Mouse (Mus musculus) kidney, adult 2 months (tissue): ENCODE data around the gene Padi2. TPM values are rescaled to one million over a fixed set of nuclear protein-coding genes. Genes with fewer than 3 reads are reported as not detected.

Source experiments
- DNase-seq: peaks from one replicate; pipeline ENCODE4 v3.0.0; 2021
- H3K27ac ChIP-seq: fragments of 200-500 bp; 2 replicates; pipeline ENCODE4 v1.5.1; 2012; ENCODE audit warnings: low read depth, low read length, control low read depth, inconsistent platforms; ENCODE audit not compliant: insufficient read depth
- H3K27me3 ChIP-seq: fragments of 200-500 bp; replicated peaks from 2 replicates; pipeline ENCODE4 v1.6.1; 2012; ENCODE audit warnings: mild to moderate bottlenecking, moderate library complexity, low read length, inconsistent platforms; ENCODE audit not compliant: control insufficient read depth, insufficient read depth
- H3K36me3 ChIP-seq: fragments of 200-500 bp; 2 replicates; pipeline ENCODE4 v1.6.1; 2012; ENCODE audit warnings: mild to moderate bottlenecking, moderate library complexity, low read length, inconsistent platforms; ENCODE audit not compliant: control insufficient read depth, insufficient read depth
- H3K4me1 ChIP-seq: fragments of 200-500 bp; 2 replicates; pipeline ENCODE4 v1.6.1; 2011; ENCODE audit warnings: low read length; ENCODE audit not compliant: control insufficient read depth, insufficient read depth
- H3K4me3 ChIP-seq: fragments of 200-500 bp; 2 replicates; pipeline ENCODE4 v1.5.1; 2011; ENCODE audit warnings: mild to moderate bottlenecking, low read depth, low read length, control low read depth; ENCODE audit not compliant: insufficient read depth
- CTCF ChIP-seq: fragments of 200-500 bp; conservative IDR thresholded peaks from 2 replicates; pipeline ENCODE4 v1.5.1; 2011; ENCODE audit warnings: low read depth, mild to moderate bottlenecking, control low read depth, low read length, moderate library complexity, mixed read lengths; ENCODE audit not compliant: insufficient read depth, insufficient read length
- POLR2A ChIP-seq: fragments of 200-500 bp; IDR thresholded peaks from one replicate; pipeline ENCODE4 v1.6.1; 2011; ENCODE audit warnings: low read depth, low read length, control low read depth
- WGBS: fragments of 180-500 bp; shearing (Covaris S2); methylation state at CpG from one replicate; pipeline ENCODE4 v1.1.7; 2018; 5-methylcytosine and 5-hydroxymethylcytosine counted together
- polyA plus RNA-seq: library from polyadenylated mRNA; depleted of rRNA; stranded (reverse); fragments of >200 nt; gene quantifications from 2 replicates; pipeline ENCODE4 v1.2.3, GENCODE M21; 2012

Gene Padi2
- polyA plus RNA-seq, 1 experiment, result 5.1 TPM

- Histone ChIP-seq H3K36me3 (no peaks in the 10 kb centered on the region), H3K27ac (no peak overlapping the region), H3K4me1 (peaks cover 16% of the 10 kb centered on the region; the same call in 1 of the 2 replicates), H3K27me3 (no peaks in the 10 kb centered on the region), H3K4me3 (no peak overlapping the region)
- DNase-seq, result peak; percentile 82
- TF ChIP-seq CTCF, result peak; percentile 85
- TF ChIP-seq POLR2A, result no peak
- WGBS, result 6% methylated on average over 7 of the region's 7 CpGs
Measured at GRCm38 (mm10) chr4:140964620-140965019, 58.5 kb downstream of the Padi2 start.

- DNase-seq, result no peak
- TF ChIP-seq POLR2A, result no peak
- no peak for TF ChIP-seq CTCF
- no peak overlapping the region for H3K27ac ChIP-seq
- H3K36me3 ChIP-seq, result peaks cover 2% of the 10 kb centered on the region; the same call in 1 of the 2 replicates
- no peaks in the 10 kb centered on the region for H3K27me3 ChIP-seq
- no peak overlapping the region for H3K4me3 ChIP-seq
- H3K4me1 ChIP-seq, result peaks cover 9% of the 10 kb centered on the region; the same call in 1 of the 2 replicates
- whole genome bisulfite sequencing, result 72% methylated on average over 11 of the region's 11 CpGs
Measured at GRCm38 (mm10) chr4:140967386-140968159, 61.4 kb downstream of the Padi2 start.

GRCm38 (mm10) chr4:140971691-140972090, 65.5 kb downstream of the Padi2 start:
- no peak overlapping the region for H3K27ac ChIP-seq
- DNase-seq, result no peak
- no peak overlapping the region for H3K4me3 ChIP-seq
- TF ChIP-seq CTCF (no peak), POLR2A (no peak)
- peaks cover 3% of the 10 kb centered on the region; the same call in 1 of the 2 replicates for H3K36me3 ChIP-seq
- H3K27me3 ChIP-seq, result no peaks in the 10 kb centered on the region
- no peaks in the 10 kb centered on the region for H3K4me1 ChIP-seq
- 80% methylated on average over 13 of the region's 13 CpGs for WGBS

- DNase-seq, result no peak
- Histone ChIP-seq H3K4me1 (no peaks in the 10 kb centered on the region), H3K36me3 (peaks cover 3% of the 10 kb centered on the region; the same call in 1 of the 2 replicates), H3K4me3 (no peak overlapping the region), H3K27me3 (no peaks in the 10 kb centered on the region), H3K27ac (no peak overlapping the region)
- 91% methylated on average over 6 of the region's 6 CpGs for WGBS
- TF ChIP-seq POLR2A (no peak), CTCF (no peak)
Measured at GRCm38 (mm10) chr4:140974408-140974807, 68.3 kb downstream of the Padi2 start.

GRCm38 (mm10) chr4:140975356-140975755, 69.2 kb downstream of the Padi2 start:
- no peak for TF ChIP-seq CTCF
- TF ChIP-seq POLR2A, result no peak
- no peak for DNase-seq
- Histone ChIP-seq H3K4me1 (no peaks in the 10 kb centered on the region), H3K27me3 (no peaks in the 10 kb centered on the region), H3K36me3 (peaks cover 3% of the 10 kb centered on the region; the same call in 1 of the 2 replicates), H3K4me3 (no peak overlapping the region), H3K27ac (no peak overlapping the region)
- 89% methylated on average over 7 of the region's 7 CpGs for WGBS

- no peaks in the 10 kb centered on the region for H3K4me1 ChIP-seq
- peaks cover 3% of the 10 kb centered on the region; the same call in 1 of the 2 replicates for H3K36me3 ChIP-seq
- no peaks in the 10 kb centered on the region for H3K27me3 ChIP-seq
- no peak overlapping the region for H3K4me3 ChIP-seq
- no peak for TF ChIP-seq POLR2A
- TF ChIP-seq CTCF, result no peak
- DNase-seq, result no peak
- WGBS, result 79% methylated on average over 10 of the region's 10 CpGs
- H3K27ac ChIP-seq, result no peak overlapping the region
Measured at GRCm38 (mm10) chr4:140977278-140977677, 71.1 kb downstream of the Padi2 start.

GRCm38 (mm10) chr4:140977886-140978692, 71.9 kb downstream of the Padi2 start:
- no peaks in the 10 kb centered on the region for H3K27me3 ChIP-seq
- H3K4me1 ChIP-seq, result no peaks in the 10 kb centered on the region
- no peak for DNase-seq
- H3K36me3 ChIP-seq, result peaks cover 1% of the 10 kb centered on the region; the same call in 1 of the 2 replicates
- no peak overlapping the region for H3K4me3 ChIP-seq
- WGBS, result 87% methylated on average over 14 of the region's 14 CpGs
- no peak overlapping the region for H3K27ac ChIP-seq
- no peak for TF ChIP-seq CTCF
- no peak for TF ChIP-seq POLR2A
